Mouse (Mus musculus) lung, postnatal 0 days (tissue): ENCODE results near the gene Tmem132d.

Experiments used
- CTCF ChIP-seq: IDR thresholded peaks from 2 replicates; pipeline ENCODE4 v1.5.1; 2016; ENCODE audit warnings: antibody characterized with exemption, mild to moderate bottlenecking
- EP300 ChIP-seq: IDR thresholded peaks from 2 replicates; pipeline ENCODE4 v1.6.1; 2016; ENCODE audit warnings: antibody characterized with exemption, mild to moderate bottlenecking, control low read depth

DNA sequence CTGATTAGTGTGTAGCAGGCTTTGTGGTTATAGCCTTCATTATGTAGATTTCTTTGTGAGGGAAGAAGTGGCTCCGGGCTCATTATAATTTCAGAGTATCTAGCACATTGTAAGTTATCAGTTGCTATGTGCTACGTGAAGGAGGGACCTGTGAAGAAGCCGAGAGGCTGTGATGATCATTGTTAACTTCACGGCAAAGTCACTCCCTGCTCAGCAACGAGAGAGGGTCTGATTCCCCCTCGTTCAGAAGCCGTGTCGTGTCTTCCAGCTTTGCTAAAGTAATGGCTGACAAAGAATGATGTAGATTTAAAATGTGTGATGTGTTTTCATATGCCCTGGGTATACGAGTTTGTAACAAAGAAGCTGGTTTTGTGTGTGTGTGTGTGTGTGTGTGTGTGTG lies 391.1 kb downstream of the Tmem132d start:
- TF ChIP-seq CTCF (no peak), EP300 (no peak)
